Mouse (Mus musculus) urinary bladder, postnatal 0 days (tissue): ENCODE measurements around the gene Ly6g6c. TPM values are rescaled to one million over a fixed set of nuclear protein-coding genes. Genes with fewer than 3 reads are reported as not detected.

ENCODE experiments used
- polyA plus RNA-seq: library from polyadenylated mRNA; unstranded; fragments of >200 nt; fragmentation: Nextera tagmentation; extraction: Ambion mirVana; gene quantifications from 2 replicates; pipeline ENCODE4 v1.2.1, GENCODE M21; 2015

Gene Ly6g6c
- polyA plus RNA-seq, result 0.45 and 0.58 TPM in 2 replicates

GRCm38 (mm10) chr17:35064951-35065947 lies at the start of gene Ly6g6c:
Gene Ly6g6c, plus strand, starts transcription at chr17:35065388.

GRCm38 (mm10) chr17:35016376-35016775 lies 48.8 kb upstream of the Ly6g6c start, which contains the start of gene Vwa7:
Gene Vwa7, plus strand, starts transcription at chr17:35016579.

GRCm38 (mm10) chr17:35027277-35028068 lies 37.7 kb upstream of the Ly6g6c start, which contains the start of gene Sapcd1:
Gene Sapcd1, minus strand, starts transcription at chr17:35028016.

GRCm38 (mm10) chr17:35046681-35047455 lies 18.3 kb upstream of the Ly6g6c start, which contains the start of gene Msh5:
Gene Msh5, minus strand, starts transcription at chr17:35046745.

GRCm38 (mm10) chr17:35049561-35050016 lies 15.6 kb upstream of the Ly6g6c start, which contains the start of gene Clic1:
Gene Clic1, plus strand, starts transcription at chr17:35049966.

GRCm38 (mm10) chr17:35058911-35059892 lies 6.0 kb upstream of the Ly6g6c start, which contains the start of gene Ddah2:
Gene Ddah2, plus strand, starts transcription at chr17:35059035.

GRCm38 (mm10) chr17:35066084-35066483 lies 896 bp downstream of the Ly6g6c start, which contains the start of gene Mpig6b:
Gene Mpig6b, minus strand, starts transcription at chr17:35066184.

GRCm38 (mm10) chr17:35076507-35077176 lies 11.5 kb downstream of the Ly6g6c start, which contains the start of gene Ly6g6e:
Gene Ly6g6e, plus strand, starts transcription at chr17:35076902.

GRCm38 (mm10) chr17:35077786-35078233 lies 12.6 kb downstream of the Ly6g6c start, which contains the start of gene Ly6g6d:
Gene Ly6g6d, minus strand, starts transcription at chr17:35078065.

GRCm38 (mm10) chr17:35085208-35085865 lies 20.1 kb downstream of the Ly6g6c start, which contains the start of gene Ly6g6f:
Gene Ly6g6f, minus strand, starts transcription at chr17:35085610.

GRCm38 (mm10) chr17:35088825-35089644 lies 23.8 kb downstream of the Ly6g6c start, which contains the start of gene Abhd16a:
Gene Abhd16a, plus strand, starts transcription at chr17:35089263.

GRCm38 (mm10) chr17:35108097-35108496 lies 42.9 kb downstream of the Ly6g6c start, which contains the start of gene Ly6g5c:
Gene Ly6g5c, plus strand, starts transcription at chr17:35108279.

GRCm38 (mm10) chr17:35115046-35116019 lies 50.1 kb downstream of the Ly6g6c start, which contains the start of gene Ly6g5b:
Gene Ly6g5b, minus strand, starts transcription at chr17:35115428.

